Mouse (Mus musculus): ENCODE data around the gene Mfap1b.

- no peak for TF ChIP-seq CTCF (IDR thresholded peaks at IDR 0.05; ENCODE audit: low read depth)
- TF ChIP-seq EP300 (optimal IDR thresholded peaks at IDR 0.05) = no peak
Measured at GRCm38 (mm10) chr2:121414139-121414685, 59.7 kb downstream of the Mfap1b start.

Data from stomach, postnatal 0 days (tissue).